Mouse (Mus musculus) limb, embryonic 12.5 days (tissue): ENCODE measurements around the gene Unc13b. TPM values are rescaled to one million over a fixed set of nuclear protein-coding genes. Genes with fewer than 3 reads are reported as not detected.

ENCODE experiments used
- polyA plus RNA-seq: library from polyadenylated mRNA; unstranded; fragments of >200 nt; fragmentation: Nextera tagmentation; extraction: Ambion mirVana; gene quantifications from 2 replicates; pipeline ENCODE4 v1.2.1, GENCODE M21; 2016

Unc13b gene
- polyA plus RNA-seq, 1 experiment from 2014 or later = 3.5 TPM

Other genes with a start within 250 kb of the Unc13b start
- 0.06 TPM in 1 of 2 replicates, not detected in the other for gene Fam205a1, start 205.1 kb upstream of the Unc13b start, polyA plus RNA-seq
- gene Gm12394, start 202.2 kb upstream of the Unc13b start, polyA plus RNA-seq = 0.09 TPM in 1 of 2 replicates, not detected in the other
- 0.35 TPM in 1 of 2 replicates, not detected in the other for gene Fam205c, start 184.7 kb upstream of the Unc13b start, polyA plus RNA-seq
- 0.14 and 0.31 TPM in 2 replicates for gene Phf24, start 142.3 kb upstream of the Unc13b start, polyA plus RNA-seq
- 6.6 and 7.4 TPM in 2 replicates for gene Dnajb5, start 109.1 kb upstream of the Unc13b start, polyA plus RNA-seq
- 0.46 and 0.78 TPM in 2 replicates for gene 1700022I11Rik, start 89.3 kb upstream of the Unc13b start, polyA plus RNA-seq
- gene Vcp, start 58.4 kb upstream of the Unc13b start, polyA plus RNA-seq = 656 and 692 TPM in 2 replicates
- 18.4 and 20.6 TPM in 2 replicates for gene Fancg, start 48.4 kb upstream of the Unc13b start, polyA plus RNA-seq
- gene Pigo, start 33.1 kb upstream of the Unc13b start, polyA plus RNA-seq = 27.0 and 30.3 TPM in 2 replicates
- 344 and 353 TPM in 2 replicates for gene Stoml2, start 27.2 kb upstream of the Unc13b start, polyA plus RNA-seq
- gene Fam214b, start 12.7 kb upstream of the Unc13b start, polyA plus RNA-seq = 12.1 and 13.4 TPM in 2 replicates
- 0.60 and 0.97 TPM in 2 replicates for gene Atp8b5, start 208.2 kb downstream of the Unc13b start, polyA plus RNA-seq